Mouse (Mus musculus) testis, adult 2 months (tissue): ENCODE results near the gene Bcl9l.

Source experiments
- CTCF ChIP-seq: fragments of 200-500 bp; IDR thresholded peaks from 2 replicates; pipeline ENCODE4 v1.5.1; 2012; ENCODE audit warnings: low read depth, mild to moderate bottlenecking, inconsistent platforms, low read length, moderate library complexity; ENCODE audit not compliant: control insufficient read depth, insufficient read depth, insufficient replicate concordance
- POLR2A ChIP-seq: fragments of 200-500 bp; IDR thresholded peaks from 2 replicates; pipeline ENCODE4 v1.6.1; 2012; ENCODE audit warnings: low read depth, mild to moderate bottlenecking, inconsistent platforms, low read length, moderate library complexity; ENCODE audit not compliant: control insufficient read depth

DNA sequence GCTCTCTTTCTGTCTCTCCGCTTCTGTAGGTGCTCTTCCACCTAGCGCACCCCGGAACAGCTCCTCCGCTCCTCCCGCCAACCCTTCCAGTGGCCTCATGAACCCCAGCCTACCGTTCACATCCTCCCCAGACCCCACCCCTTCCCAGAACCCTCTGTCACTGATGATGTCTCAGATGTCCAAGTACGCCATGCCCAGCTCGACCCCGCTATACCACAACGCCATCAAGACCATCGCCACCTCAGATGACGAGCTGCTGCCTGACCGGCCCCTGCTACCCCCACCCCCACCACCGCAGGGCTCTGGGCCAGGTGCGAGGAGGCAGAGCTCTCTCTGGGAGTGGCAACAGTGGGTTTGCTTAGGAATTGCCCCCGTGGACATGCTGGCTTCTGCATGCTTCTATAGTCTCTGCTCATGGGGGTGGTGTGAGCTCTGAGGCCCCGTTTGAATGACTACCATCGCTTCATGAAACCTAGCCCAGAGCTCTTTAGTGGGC, 25.5 kb downstream of the Bcl9l start:
- no peak for TF ChIP-seq CTCF
- no peak for TF ChIP-seq POLR2A
